Comparison of ENCODE assay signal across 9 mouse cellular contexts in genomic region chr7:3412036-3412435, GRCm38 (mm10). TPM values are rescaled to one million over a fixed set of nuclear protein-coding genes. Genes with fewer than 3 reads are reported as not detected.
DNase-seq lines count a peak whose midpoint lies in the region; ATAC-seq and TF ChIP-seq lines count a peak whose summit lies in the region.
"Had no signal": no experiment of that assay in that cellular context is flagged by ENCODE, and none has a peak within 500 bp of the region (broad histone marks: within the 10 kb centered on the region; RNA-seq: fewer than 3 reads in every experiment).

No protein-coding gene starts in this region.

- H3K4me3 ChIP-seq in kidney, embryonic 15.5 days (replicated peaks) = peak overlapping the region; percentile 45
- H3K4me3 ChIP-seq in ES-E14 (ENCODE audit: insufficient read depth in 1 of 2, low read depth in 1 of 2, low read length in 2 of 2, poor library complexity in 1 of 2, severe bottlenecking in 1 of 2) = peak overlapping the region; percentile 66 to 98
- H3K4me3 ChIP-seq in hindbrain, embryonic 10.5 days = peak overlapping the region; percentile 59
- peak overlapping the region; percentile 76 for H3K4me3 ChIP-seq in megakaryocyte, embryonic 14.5 days (replicated peaks)

- no peak overlapping the region for H3K27ac ChIP-seq in kidney, embryonic 15.5 days
- H3K27ac ChIP-seq in ES-E14 (ENCODE audit: insufficient read depth, low read depth, low read length, poor library complexity, severe bottlenecking) = no peak overlapping the region
- 0 out of 2 replicates have a peak overlapping the region, but pooled peaks have one; percentile 62 for H3K27ac ChIP-seq in hindbrain, embryonic 10.5 days
- H3K27ac ChIP-seq: liver, embryonic 14.5 days had no signal

- WGBS in kidney, embryonic 15.5 days = 2% methylated on average over 20 of the region's 20 CpGs
- 1% methylated on average over 20 of the region's 20 CpGs for WGBS in hindbrain, embryonic 10.5 days

- no peak for ATAC-seq in kidney, embryonic 15.5 days (replicated peaks; ENCODE audit: low FRiP score)
- no peak for ATAC-seq in erythroblast, adult 5-6 weeks (replicated peaks; ENCODE audit: low FRiP score, poor library complexity, severe bottlenecking)

- H3K27me3 ChIP-seq in kidney, embryonic 15.5 days = peaks cover 75% of the 10 kb centered on the region
- H3K27me3 ChIP-seq in hindbrain, embryonic 10.5 days (ENCODE audit: insufficient read depth, poor library complexity, severe bottlenecking) = peaks cover 69% of the 10 kb centered on the region
- H3K27me3 ChIP-seq in megakaryocyte, embryonic 14.5 days (replicated peaks) = peaks cover 74% of the 10 kb centered on the region

- no peak for DNase-seq in kidney, postnatal 14 days
- no peak for DNase-seq in ES-E14 (ENCODE audit: low read depth, low spot score)
- DNase-seq in cerebellum, adult 9-11 months = peak; percentile 41
- peak; percentile 61 for DNase-seq in hindbrain, embryonic 10.5 days (ENCODE audit: low spot score)
- peak; percentile 61 for DNase-seq in testis, postnatal 10 days (ENCODE audit: low spot score)

- 0 out of 2 replicates have a peak overlapping the region, but pooled peaks have one; percentile 29 for H3K9ac ChIP-seq in kidney, embryonic 15.5 days
- peak overlapping the region; percentile 67 for H3K9ac ChIP-seq in ES-E14 (ENCODE audit: insufficient read depth, low read depth, low read length, poor library complexity, severe bottlenecking)
- H3K9ac ChIP-seq: liver, embryonic 14.5 days had no signal

- in situ Hi-C loops in ES-E14 (cut with MboI; ENCODE audit: low sequenced_read_pairs in 2 of 2, unreplicated experiment in 2 of 2) = no loop called here

- peak overlapping the region; percentile 73 for H3K4me2 ChIP-seq in kidney, embryonic 15.5 days

- no peaks in the 10 kb centered on the region for H3K36me3 ChIP-seq in kidney, embryonic 15.5 days
- H3K36me3 ChIP-seq in ES-E14 (ENCODE audit: control insufficient read depth, insufficient read depth, low read length, poor library complexity, severe bottlenecking) = no peaks in the 10 kb centered on the region
- H3K36me3 ChIP-seq in hindbrain, embryonic 10.5 days = no peaks in the 10 kb centered on the region
- H3K36me3 ChIP-seq in megakaryocyte, embryonic 14.5 days (replicated peaks; ENCODE audit: low read length) = no peaks in the 10 kb centered on the region

- no peaks in the 10 kb centered on the region for H3K9me3 ChIP-seq in kidney, embryonic 15.5 days (replicated peaks)
- H3K9me3 ChIP-seq in ES-E14 (ENCODE audit: control insufficient read depth, insufficient read depth, low read depth, low read length) = no peaks in the 10 kb centered on the region
- H3K9me3 ChIP-seq in hindbrain, embryonic 10.5 days = peaks cover 12% of the 10 kb centered on the region
- peaks cover 14% of the 10 kb centered on the region for H3K9me3 ChIP-seq in megakaryocyte, embryonic 14.5 days

- H3K4me1 ChIP-seq in kidney, embryonic 15.5 days = peaks cover 29% of the 10 kb centered on the region
- peaks cover 5 to 16% of the 10 kb centered on the region in 2 experiments; a peak in 2 of 4 replicates for H3K4me1 ChIP-seq in ES-E14 (ENCODE audit: control insufficient read depth in 2 of 2, insufficient read depth in 2 of 2, low read length in 2 of 2, poor library complexity in 1 of 2)
- peaks cover 26% of the 10 kb centered on the region for H3K4me1 ChIP-seq in hindbrain, embryonic 10.5 days (replicated peaks)
- H3K4me1 ChIP-seq in megakaryocyte, embryonic 14.5 days = peaks cover 25% of the 10 kb centered on the region

TF ChIP-seq in ES-E14, 5 proteins besides CTCF, POLR2A, EP300 and RAD21:
- TF ChIP-seq ZNF384 (IDR thresholded peaks at IDR 0.05; ENCODE audit: low read depth, low read length) = no peak
- 0 out of 2 replicates have a peak, but pooled peaks have one; percentile 22 for TF ChIP-seq HCFC1 (IDR thresholded peaks at IDR 0.05; ENCODE audit: borderline replicate concordance, insufficient read depth, low read length)
- TF ChIP-seq CHD2 (IDR thresholded peaks at IDR 0.05; ENCODE audit: low read depth, low read length) = no peak
- no peak for TF ChIP-seq ZC3H11A (IDR thresholded peaks at IDR 0.05; ENCODE audit: borderline replicate concordance, low read depth, low read length)
- TF ChIP-seq MAFK (IDR thresholded peaks at IDR 0.05; ENCODE audit: insufficient read depth, low read depth, low read length) = no peak

RNA-seq across cellular contexts. Expression of gene Cacng6, which starts 12.0 kb away (rescaled TPM):
- polyA plus RNA-seq in kidney, embryonic 15.5 days (2015; fragmentation: Nextera tagmentation; extraction: Ambion mirVana) = 0.62 and 1.5 TPM in 2 replicates
- total RNA-seq in ES-E14 (2012; rRNA removed) = 5.8 and 6.1 TPM in 2 replicates
- 0.12 TPM in 1 of 2 replicates, not detected in the other for polyA plus RNA-seq in hindbrain, embryonic 10.5 days (2016; fragmentation: Nextera tagmentation; extraction: Ambion mirVana)
- not detected in 2 replicates for polyA plus RNA-seq in megakaryocyte, embryonic 14.5 days (2012; ENCODE audit: insufficient read depth, low replicate concordance)
- total RNA-seq in erythroblast, adult 5-6 weeks (2015; ENCODE audit: low replicate concordance) = not detected in 2 replicates
- total RNA-seq in erythroblast, adult 5-6 weeks (2017; ENCODE audit: low replicate concordance) = not detected in 2 replicates
- polyA plus RNA-seq: liver, embryonic 14.5 days had no signal

RNA-seq across cellular contexts. Expression of gene Cacng8, which starts 21.6 kb away (rescaled TPM):
- 1.9 and 2.3 TPM in 2 replicates for polyA plus RNA-seq in kidney, embryonic 15.5 days (2015; fragmentation: Nextera tagmentation; extraction: Ambion mirVana)
- total RNA-seq in ES-E14 (2012; rRNA removed) = 7.8 and 9.8 TPM in 2 replicates
- 5.5 and 7.8 TPM in 2 replicates for polyA plus RNA-seq in hindbrain, embryonic 10.5 days (2016; fragmentation: Nextera tagmentation; extraction: Ambion mirVana)
- not detected in 2 replicates for polyA plus RNA-seq in megakaryocyte, embryonic 14.5 days (2012; ENCODE audit: insufficient read depth, low replicate concordance)
- total RNA-seq in erythroblast, adult 5-6 weeks (2015; ENCODE audit: low replicate concordance) = not detected in 2 replicates
- not detected in 2 replicates for total RNA-seq in erythroblast, adult 5-6 weeks (2017; ENCODE audit: low replicate concordance)

Comparison
In these comparisons a context has a peak if more than half of its experiments do, and no peak if none do; other contexts are left out.
1. DNase-seq: peak in cerebellum, adult 9-11 months (single experiment), hindbrain, embryonic 10.5 days (single experiment) and testis, postnatal 10 days (single experiment); none in kidney, postnatal 14 days (single experiment) and ES-E14 (single experiment).
2. Peak in every context shown above with its lines, with median percentiles within 50 percentile points of each other: H3K4me3 ChIP-seq.